Mouse (Mus musculus): ENCODE measurements around the gene Dnaic2.

DNA sequence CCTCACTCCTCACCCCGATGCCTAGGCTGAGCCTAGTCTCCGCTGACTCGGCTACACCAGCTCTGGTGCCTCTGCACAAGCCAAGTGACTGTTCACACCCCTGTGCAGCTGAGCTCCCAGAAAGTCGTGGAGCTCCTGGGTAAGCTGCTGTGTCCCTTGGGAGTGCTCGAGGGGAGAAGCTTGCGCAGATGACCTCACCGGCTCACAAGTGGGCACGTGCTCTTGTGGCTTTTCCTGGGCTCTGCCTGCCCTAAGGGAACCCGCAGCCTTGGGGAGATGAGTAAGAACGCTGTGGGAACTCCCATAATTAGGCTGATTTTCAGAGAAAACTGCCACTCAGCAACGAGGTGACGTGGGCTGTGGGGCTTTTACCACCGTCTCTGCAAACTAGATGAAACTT, 4.2 kb upstream of the Dnaic2 start:
- no peak for TF ChIP-seq CTCF (IDR thresholded peaks at IDR 0.05; ENCODE audit: control insufficient read depth, insufficient read depth, low read length)
- TF ChIP-seq POLR2A (IDR thresholded peaks at IDR 0.05; ENCODE audit: borderline replicate concordance, control insufficient read depth, low read depth, low read length): no peak

Data from bone marrow, adult 2 months (tissue).